Mouse (Mus musculus) small intestine, adult 2 months (tissue): ENCODE data around the gene Lrrc28.

Experiments
- CTCF ChIP-seq: fragments of 200-500 bp; IDR thresholded peaks from 2 replicates; pipeline ENCODE4 v1.5.1; 2012; ENCODE audit warnings: low read depth, mild to moderate bottlenecking, control low read depth, inconsistent platforms, low read length, moderate library complexity, mixed read lengths; ENCODE audit not compliant: insufficient replicate concordance, insufficient read length; ENCODE audit errors: extremely low read depth
- POLR2A ChIP-seq: fragments of 200-500 bp; IDR thresholded peaks from 2 replicates; pipeline ENCODE4 v1.6.1; 2012; ENCODE audit warnings: low read depth, mild to moderate bottlenecking, control low read depth, inconsistent platforms, low read length, moderate library complexity

DNA sequence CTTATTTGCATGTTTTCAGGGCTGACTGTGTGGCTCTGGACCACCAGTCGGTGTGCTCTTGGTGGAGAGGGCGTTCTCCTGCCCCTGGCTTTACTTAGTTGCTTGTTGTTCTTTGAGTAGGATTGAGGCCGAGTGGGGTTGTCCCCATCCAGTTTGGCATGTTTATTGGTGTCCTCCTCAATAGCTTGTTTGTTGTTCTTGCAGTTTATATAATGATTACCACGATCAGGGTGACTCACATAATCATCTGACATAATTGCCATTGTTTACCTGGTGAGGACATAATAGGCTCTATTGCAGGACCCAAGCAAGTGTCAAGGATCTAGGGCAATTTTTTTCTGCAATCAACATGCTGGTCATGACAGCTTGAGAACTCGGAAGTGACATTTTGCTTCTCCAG lies 7.1 kb upstream of the Lrrc28 start:
- TF ChIP-seq POLR2A, result no peak
- no peak for TF ChIP-seq CTCF
